Mouse (Mus musculus) kidney, adult 2 months (tissue): ENCODE data around the gene C1qtnf7.

Experiments
- CTCF ChIP-seq: fragments of 200-500 bp; conservative IDR thresholded peaks from 2 replicates; pipeline ENCODE4 v1.5.1; 2011; ENCODE audit warnings: low read depth, mild to moderate bottlenecking, control low read depth, low read length, moderate library complexity, mixed read lengths; ENCODE audit not compliant: insufficient read depth, insufficient read length
- POLR2A ChIP-seq: fragments of 200-500 bp; IDR thresholded peaks from one replicate; pipeline ENCODE4 v1.6.1; 2011; ENCODE audit warnings: low read depth, low read length, control low read depth

DNA sequence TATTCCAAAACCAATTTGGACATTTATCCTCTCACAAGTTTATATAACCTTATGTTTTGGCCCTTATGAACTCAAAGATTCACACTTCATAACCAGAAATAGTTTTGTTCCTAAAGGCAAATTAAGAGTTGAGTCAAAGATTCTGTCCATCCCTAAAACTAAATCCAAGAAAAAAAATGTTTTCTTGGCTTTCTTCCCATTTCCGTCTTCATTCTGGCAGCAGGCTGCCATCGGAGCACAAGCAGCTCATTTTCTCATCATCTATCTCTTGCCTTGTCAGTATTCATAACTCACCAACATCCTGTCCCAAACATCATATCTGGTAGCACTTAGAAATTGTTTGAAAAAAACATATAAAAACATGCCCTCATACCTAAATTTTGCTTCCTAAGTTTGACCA is 6.9 kb upstream of the C1qtnf7 start:
- no peak for TF ChIP-seq POLR2A
- TF ChIP-seq CTCF, result no peak
